Mouse (Mus musculus) liver, embryonic 14.5 days (tissue): Measurements from ENCODE around the gene Glt8d2. TPM values are rescaled to one million over a fixed set of nuclear protein-coding genes. Genes with fewer than 3 reads are reported as not detected.

Source experiments
- ATAC-seq: fragments of 200-750 bp; cut with Nextera tagmentation; 2 replicates; pipeline ENCODE4 v1.8.0; 2017; ENCODE audit warnings: moderate number of reproducible peaks, mild to moderate bottlenecking, moderate library complexity; ENCODE audit not compliant: insufficient read depth
- DNase-seq, 3 experiments: peaks; one replicate each; pipeline ENCODE4 v3.0.0-alpha.2; 2012 to 2013; ENCODE audit warnings: low read depth in 3 of 3, low spot score in 3 of 3
- H3K27ac ChIP-seq: fragments of 300-500 bp; sonication (generic); 2 replicates; pipeline ENCODE4 v1.5.1; 2014; ENCODE audit warnings: moderate library complexity, mild to moderate bottlenecking, control low read depth, inconsistent platforms
- H3K27me3 ChIP-seq: fragments of 300-500 bp; sonication (generic); 2 replicates; pipeline ENCODE4 v1.6.1; 2014; ENCODE audit warnings: mild to moderate bottlenecking, low read length, moderate library complexity; ENCODE audit not compliant: control insufficient read depth, insufficient read depth
- H3K36me3 ChIP-seq: fragments of 300-500 bp; sonication (generic); replicated peaks from 2 replicates; pipeline ENCODE4 v1.6.1; 2014; ENCODE audit warnings: low read depth; ENCODE audit not compliant: control insufficient read depth, insufficient read depth
- H3K4me1 ChIP-seq, 2 experiments: fragments of 200-500 bp in 1 of 2; fragments of 300-500 bp in 1 of 2; sonication (generic) in 1 of 2; replicated peaks; 2 replicates each; pipeline ENCODE4 v1.6.1; 2012 to 2014; ENCODE audit warnings: antibody characterized with exemption in 1 of 2, inconsistent platforms in 1 of 2, low read length in 1 of 2; ENCODE audit not compliant: control insufficient read depth in 2 of 2, insufficient read depth in 2 of 2
- H3K4me2 ChIP-seq: fragments of 300-500 bp; sonication (generic); 2 replicates; pipeline ENCODE4 v1.6.1; 2014; ENCODE audit warnings: low read depth, mild to moderate bottlenecking, control low read depth, moderate library complexity
- H3K4me3 ChIP-seq, 2 experiments: fragments of 200-500 bp in 1 of 2; fragments of 300-500 bp in 1 of 2; sonication (generic) in 1 of 2; 2 replicates each; pipeline ENCODE4 v1.5.1; 2012 to 2014; ENCODE audit warnings: low read depth in 2 of 2, low read length in 2 of 2, mild to moderate bottlenecking in 2 of 2, control low read depth in 1 of 2, inconsistent platforms in 1 of 2, moderate library complexity in 1 of 2; ENCODE audit not compliant: insufficient read depth in 1 of 2
- H3K9ac ChIP-seq: fragments of 300-500 bp; sonication (generic); replicated peaks from 2 replicates; pipeline ENCODE4 v1.6.1; 2014; ENCODE audit warnings: mild to moderate bottlenecking, control low read depth, moderate library complexity
- H3K9me3 ChIP-seq: fragments of 300-500 bp; sonication (generic); 2 replicates; pipeline ENCODE4 v1.6.1; 2016; ENCODE audit warnings: low read length, mixed read lengths; ENCODE audit not compliant: control insufficient read depth
- CTCF ChIP-seq: IDR thresholded peaks from 2 replicates; pipeline ENCODE4 v1.5.1; 2016; ENCODE audit warnings: antibody characterized with exemption, low read depth, control low read depth
- EP300 ChIP-seq: IDR thresholded peaks from 2 replicates; pipeline ENCODE4 v1.6.1; 2016; ENCODE audit warnings: antibody characterized with exemption, low read depth
- WGBS: fragments of 180-500 bp; shearing (Covaris S2); extraction: QIAGEN DNeasy Blood & Tissue Kit; methylation state at CpG from one replicate; pipeline ENCODE4 v1.1.7; 2014; ENCODE audit not compliant: insufficient replicate concordance; 5-methylcytosine and 5-hydroxymethylcytosine counted together
- polyA plus RNA-seq, 2 experiments: library from polyadenylated mRNA; depleted of rRNA in 1 of 2; stranded (reverse) in 1 of 2; unstranded in 1 of 2; fragments of >200 nt; fragmentation: Nextera tagmentation in 1 of 2; extraction: Ambion mirVana in 1 of 2; gene quantifications; 2 replicates each; pipeline versions ENCODE4 v1.2.1 to v1.2.3; 2012 to 2014

Gene Glt8d2
- polyA plus RNA-seq, 2 experiments: 0.23 to 0.27 TPM

DNA sequence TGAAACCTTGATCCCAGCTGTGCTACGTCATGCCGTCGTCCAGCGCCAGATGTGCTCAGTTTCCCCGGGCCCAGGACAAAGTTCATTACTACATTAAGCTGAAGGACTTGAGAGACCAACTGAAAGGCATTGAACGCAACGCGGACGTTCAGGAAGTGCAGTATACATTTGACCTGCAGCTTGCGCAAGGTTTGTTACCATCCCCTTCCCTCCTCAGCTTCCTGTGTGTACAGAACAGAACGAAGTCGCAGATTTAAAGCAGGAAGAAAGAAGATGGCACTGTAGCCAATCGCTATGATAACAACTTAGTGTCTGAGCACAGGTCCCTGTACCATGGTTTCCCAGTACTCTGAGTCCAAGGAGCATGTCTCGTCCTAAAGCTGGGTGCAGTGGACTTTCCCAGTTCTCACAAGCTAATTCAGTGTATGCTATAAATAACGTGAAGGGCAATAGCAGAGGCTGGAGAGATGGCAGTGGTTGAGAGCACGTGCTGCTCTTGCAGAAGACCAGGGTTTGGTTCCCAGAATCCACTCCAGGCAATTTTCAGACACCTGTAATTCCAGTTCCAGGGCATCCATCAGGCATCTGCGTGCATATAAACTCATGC, 43.1 kb downstream of the Glt8d2 start:
- Histone ChIP-seq H3K4me2 (no peak overlapping the region), H3K4me3 (no peak overlapping the region), H3K4me1 (no peaks in the 10 kb centered on the region), H3K27me3 (no peaks in the 10 kb centered on the region), H3K36me3 (peaks cover 35% of the 10 kb centered on the region), H3K9me3 (no peaks in the 10 kb centered on the region), H3K27ac (no peak overlapping the region), H3K9ac (no peak overlapping the region)
- ATAC-seq (no peak), DNase-seq (no peak)
- 64% methylated on average over 17 of the region's 17 CpGs for WGBS
- no peak for TF ChIP-seq CTCF
- TF ChIP-seq EP300: no peak

GRCm38 (mm10) chr10:82646083-82646482, 44.4 kb downstream of the Glt8d2 start:
- Histone ChIP-seq H3K4me2 (no peak overlapping the region), H3K4me3 (no peak overlapping the region), H3K27ac (no peak overlapping the region), H3K36me3 (peaks cover 43% of the 10 kb centered on the region), H3K9ac (no peak overlapping the region), H3K4me1 (no peaks in the 10 kb centered on the region), H3K27me3 (no peaks in the 10 kb centered on the region), H3K9me3 (no peaks in the 10 kb centered on the region)
- TF ChIP-seq EP300 (no peak), CTCF (no peak)
- WGBS: 85% methylated on average over 8 of the region's 8 CpGs
- DNase-seq (no peak), ATAC-seq (no peak)

DNA sequence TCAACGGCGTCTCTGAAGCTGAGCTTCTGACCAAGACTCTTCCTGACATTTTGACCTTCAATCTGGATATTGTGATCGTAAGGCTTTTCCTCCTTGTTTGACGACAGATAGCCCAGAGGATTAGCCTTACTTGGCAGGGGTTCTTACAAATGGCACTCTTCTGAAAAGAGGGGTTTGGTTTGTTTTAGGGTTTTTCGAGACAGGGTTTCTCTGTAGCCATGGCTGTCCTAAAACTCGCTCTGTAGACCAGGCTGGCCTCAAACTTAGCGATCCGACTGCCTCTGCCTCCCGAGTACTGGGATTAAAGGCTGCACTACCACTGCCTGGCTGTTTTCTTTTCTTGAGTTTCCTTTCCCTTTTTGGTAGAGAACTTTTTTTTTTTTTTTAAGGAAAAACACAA, 49.0 kb downstream of the Glt8d2 start:
- 85% methylated on average over 9 of the region's 9 CpGs for WGBS
- no peaks in the 10 kb centered on the region for H3K27me3 ChIP-seq
- H3K4me2 ChIP-seq: no peak overlapping the region
- DNase-seq: no peak
- no peaks in the 10 kb centered on the region for H3K4me1 ChIP-seq
- H3K36me3 ChIP-seq: peaks cover 51% of the 10 kb centered on the region
- no peak overlapping the region for H3K4me3 ChIP-seq
- H3K27ac ChIP-seq: no peak overlapping the region
- TF ChIP-seq CTCF (no peak), EP300 (no peak)
- ATAC-seq: no peak
- H3K9me3 ChIP-seq: no peaks in the 10 kb centered on the region
- no peak overlapping the region for H3K9ac ChIP-seq

DNA sequence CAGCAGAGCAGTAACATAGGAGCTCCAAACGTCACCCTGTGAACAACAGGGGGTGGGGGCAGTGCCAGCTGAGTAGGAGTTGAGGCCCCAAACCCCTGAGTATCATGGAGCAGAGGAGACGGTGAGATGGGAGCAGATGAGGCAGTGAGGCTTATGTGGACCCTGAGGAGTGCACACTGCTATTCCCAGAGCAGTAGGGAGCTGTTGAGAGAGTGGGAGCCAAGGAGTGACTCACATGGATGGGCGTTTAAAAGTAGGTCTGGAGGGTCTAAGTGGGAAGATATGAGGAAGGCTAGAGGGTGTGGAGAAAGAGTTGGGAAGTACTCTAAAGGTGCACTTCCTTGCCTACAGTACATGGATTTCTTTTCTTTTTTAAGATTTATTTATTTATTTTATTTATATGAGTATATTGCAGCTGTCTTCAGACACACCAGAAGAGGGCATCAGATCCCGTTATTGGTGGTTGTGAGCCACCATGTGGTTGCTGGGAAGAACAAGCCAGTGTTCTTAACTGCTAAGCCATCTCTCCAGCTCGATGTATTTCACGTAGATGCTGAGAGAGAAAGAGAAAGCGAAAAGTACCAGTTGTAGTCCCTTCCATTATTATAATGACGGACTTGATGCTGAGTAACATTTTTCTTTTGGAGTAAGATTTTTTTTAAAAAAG, 51.3 kb downstream of the Glt8d2 start:
- no peak overlapping the region for H3K27ac ChIP-seq
- 87% methylated on average over 8 of the region's 8 CpGs for WGBS
- no peak overlapping the region for H3K9ac ChIP-seq
- H3K4me1 ChIP-seq: no peaks in the 10 kb centered on the region
- no peaks in the 10 kb centered on the region for H3K27me3 ChIP-seq
- H3K36me3 ChIP-seq: peaks cover 35% of the 10 kb centered on the region
- H3K9me3 ChIP-seq: no peaks in the 10 kb centered on the region
- H3K4me3 ChIP-seq: no peak overlapping the region
- no peak overlapping the region for H3K4me2 ChIP-seq
- TF ChIP-seq CTCF (no peak), EP300 (no peak)
- ATAC-seq (no peak), DNase-seq (no peak)

DNA sequence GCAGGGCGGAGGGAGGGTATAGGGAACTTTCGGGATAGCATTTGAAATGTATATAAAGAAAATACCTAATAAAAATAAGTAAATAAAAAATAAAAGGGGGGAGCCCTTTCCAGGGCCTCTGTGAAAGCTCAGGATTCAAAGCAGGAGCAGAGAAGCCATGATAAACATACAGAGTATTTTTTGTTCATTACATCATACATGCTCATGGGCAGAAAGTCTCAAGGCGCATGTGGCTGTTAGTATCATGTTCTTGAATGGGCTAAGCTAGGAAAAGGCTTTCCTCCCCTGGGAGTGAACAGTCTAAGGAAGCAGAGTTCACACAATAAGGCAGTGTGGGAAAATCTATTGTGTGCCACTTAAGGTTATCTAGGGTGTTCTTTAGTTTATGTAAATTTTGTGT, 54.1 kb downstream of the Glt8d2 start:
- Histone ChIP-seq H3K9ac (no peak overlapping the region), H3K4me3 (no peak overlapping the region), H3K4me2 (no peak overlapping the region), H3K36me3 (peaks cover 26% of the 10 kb centered on the region), H3K4me1 (no peaks in the 10 kb centered on the region; a peak in 1 of 4 replicates), H3K9me3 (no peaks in the 10 kb centered on the region), H3K27me3 (no peaks in the 10 kb centered on the region), H3K27ac (no peak overlapping the region)
- DNase-seq (no peak), ATAC-seq (no peak)
- TF ChIP-seq CTCF: no peak
- no peak for TF ChIP-seq EP300
- WGBS: 62% methylated on average over 3 of the region's 3 CpGs
